Mouse (Mus musculus) heart, postnatal 0 days (tissue): ENCODE data around the gene Pear1. TPM values are rescaled to one million over a fixed set of nuclear protein-coding genes. Genes with fewer than 3 reads are reported as not detected.

Experiments
- ATAC-seq: fragments of 200-750 bp; cut with Nextera tagmentation; 2 replicates; pipeline ENCODE4 v1.8.0; 2017; ENCODE audit warnings: low read depth, moderate number of reproducible peaks, moderate library complexity; ENCODE audit not compliant: insufficient read depth
- DNase-seq: peaks from one replicate; pipeline ENCODE4 v3.0.0-alpha.2; 2016; ENCODE audit warnings: low spot score
- H3K27ac ChIP-seq: fragments of 300-500 bp; sonication (generic); 2 replicates; pipeline ENCODE4 v1.5.1; 2014; ENCODE audit warnings: low read depth, mild to moderate bottlenecking
- H3K27me3 ChIP-seq: fragments of 300-500 bp; sonication (generic); 2 replicates; pipeline ENCODE4 v1.6.1; 2014; ENCODE audit warnings: low read length, mixed read lengths; ENCODE audit not compliant: control insufficient read depth, insufficient read depth
- H3K36me3 ChIP-seq: fragments of 300-500 bp; sonication (generic); replicated peaks from 2 replicates; pipeline ENCODE4 v1.6.1; 2014; ENCODE audit warnings: low read length, mixed read lengths; ENCODE audit not compliant: control insufficient read depth, insufficient read depth
- H3K4me1 ChIP-seq: fragments of 300-500 bp; sonication (generic); 2 replicates; pipeline ENCODE4 v1.6.1; 2014; ENCODE audit warnings: antibody characterized with exemption; ENCODE audit not compliant: control insufficient read depth, insufficient read depth
- H3K4me2 ChIP-seq: fragments of 300-500 bp; sonication (generic); 2 replicates; pipeline ENCODE4 v1.6.1; 2014; ENCODE audit warnings: low read depth, mild to moderate bottlenecking, low read length, moderate library complexity
- H3K4me3 ChIP-seq: fragments of 300-500 bp; sonication (generic); 2 replicates; pipeline ENCODE4 v1.5.1; 2014; ENCODE audit warnings: low read depth, low read length
- H3K9ac ChIP-seq: fragments of 300-500 bp; sonication (generic); replicated peaks from 2 replicates; pipeline ENCODE4 v1.6.1; 2014; ENCODE audit warnings: low read depth, low read length, mixed read lengths
- H3K9me3 ChIP-seq: fragments of 300-500 bp; sonication (generic); replicated peaks from 2 replicates; pipeline ENCODE4 v1.6.1; 2016; ENCODE audit warnings: low read length; ENCODE audit not compliant: control insufficient read depth
- CTCF ChIP-seq: IDR thresholded peaks from 2 replicates; pipeline ENCODE4 v1.5.1; 2016; ENCODE audit warnings: antibody characterized with exemption, control low read depth, low read depth
- EP300 ChIP-seq: IDR thresholded peaks from 2 replicates; pipeline ENCODE4 v1.6.1; 2016; ENCODE audit warnings: antibody characterized with exemption, low read depth
- WGBS: fragments of 180-500 bp; shearing (Covaris S2); extraction: QIAGEN DNeasy Blood & Tissue Kit; methylation state at CpG from one replicate; pipeline ENCODE4 v1.1.7; 2014; 5-methylcytosine and 5-hydroxymethylcytosine counted together
- polyA plus RNA-seq: library from polyadenylated mRNA; unstranded; fragments of >200 nt; fragmentation: Nextera tagmentation; extraction: Ambion mirVana; gene quantifications from 2 replicates; pipeline ENCODE4 v1.2.1, GENCODE M21; 2015
- total RNA-seq: library from RNA; depleted of rRNA; stranded (reverse); fragments of >200 nt; gene quantifications from 2 replicates; pipeline ENCODE4 v1.2.3, GENCODE M21; 2014; ENCODE audit warnings: low replicate concordance; rRNA removed

The Pear1 gene
- total and polyA plus RNA-seq, 2 experiments from 2014 or later = 10.8 to 42.7 TPM

DNA sequence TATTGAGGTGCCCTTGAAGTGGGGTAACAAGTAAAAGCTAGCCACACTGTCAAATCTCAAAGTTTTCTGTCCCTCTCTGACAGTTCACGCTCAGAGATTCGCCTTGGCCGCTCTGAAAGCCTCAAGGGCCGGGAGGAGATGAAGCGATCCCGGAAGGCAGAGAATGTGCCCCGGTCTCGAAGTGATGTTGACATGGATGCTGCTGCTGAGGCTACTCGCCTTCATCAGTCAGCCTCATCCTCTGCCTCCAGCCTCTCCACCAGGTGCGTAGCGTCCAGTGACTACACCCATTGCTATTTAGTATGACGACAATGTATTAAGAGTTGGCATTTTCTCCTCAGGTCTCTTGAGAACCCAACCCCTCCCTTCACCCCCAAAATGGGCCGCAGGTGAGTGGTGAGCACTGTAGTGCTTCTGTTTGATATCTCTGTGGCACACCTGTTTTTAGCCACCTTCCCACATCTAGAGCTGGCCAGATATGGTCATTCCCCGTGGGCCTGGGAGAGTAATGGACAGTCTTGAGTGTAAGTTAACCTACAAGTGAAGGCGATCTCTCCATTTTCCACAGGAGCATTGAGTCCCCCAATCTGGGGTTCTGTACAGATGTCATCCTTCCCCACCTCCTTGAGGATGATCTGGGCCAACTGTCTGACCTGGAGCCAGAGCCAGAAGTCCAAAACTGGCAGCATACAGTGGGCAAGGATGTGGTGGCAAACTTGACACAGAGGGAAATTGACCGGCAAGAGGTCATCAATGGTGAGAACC, 98.5 kb downstream of the Pear1 start:
- Histone ChIP-seq H3K9me3 (no peaks in the 10 kb centered on the region), H3K27ac (no peak overlapping the region), H3K4me3 (no peak overlapping the region), H3K4me1 (no peaks in the 10 kb centered on the region), H3K9ac (no peak overlapping the region), H3K4me2 (no peak overlapping the region), H3K27me3 (no peaks in the 10 kb centered on the region), H3K36me3 (peaks cover 94% of the 10 kb centered on the region)
- 95% methylated on average over 16 of the region's 16 CpGs for WGBS
- TF ChIP-seq CTCF (no peak), EP300 (no peak)
- ATAC-seq = no peak
- DNase-seq = no peak

DNA sequence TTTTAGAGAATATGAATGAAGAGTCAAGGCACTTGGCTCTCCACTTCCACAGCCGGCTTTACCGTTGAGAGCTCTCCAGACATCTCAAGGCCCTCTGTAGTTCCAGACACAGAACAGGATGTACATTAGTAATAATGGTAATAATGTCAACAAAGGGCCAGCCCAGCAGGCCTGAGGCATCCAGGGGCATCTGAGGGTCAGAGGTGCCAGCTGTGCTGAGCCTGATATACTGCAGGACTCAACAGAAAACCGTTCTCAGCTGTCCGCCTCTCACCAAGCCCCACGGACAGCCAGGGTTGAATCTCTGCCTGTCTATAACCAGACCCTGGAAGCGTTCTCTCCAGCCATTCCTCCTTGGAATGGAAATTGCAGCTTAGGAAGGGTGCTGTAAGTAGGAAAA, 99.5 kb downstream of the Pear1 start:
- no peak for DNase-seq
- 70% methylated on average over 6 of the region's 6 CpGs for WGBS
- no peak overlapping the region for H3K9ac ChIP-seq
- H3K27ac ChIP-seq = no peak overlapping the region
- H3K4me3 ChIP-seq = no peak overlapping the region
- no peaks in the 10 kb centered on the region for H3K4me1 ChIP-seq
- peaks cover 87% of the 10 kb centered on the region for H3K36me3 ChIP-seq
- no peaks in the 10 kb centered on the region for H3K27me3 ChIP-seq
- no peaks in the 10 kb centered on the region for H3K9me3 ChIP-seq
- H3K4me2 ChIP-seq = no peak overlapping the region
- no peak for TF ChIP-seq CTCF
- no peak for TF ChIP-seq EP300
- no peak for ATAC-seq

GRCm38 (mm10) chr3:87718525-87718924, 105.6 kb downstream of the Pear1 start:
- TF ChIP-seq EP300 (no peak), CTCF (no peak)
- no peak for DNase-seq
- WGBS = 79% methylated on average over 2 of the region's 2 CpGs
- ATAC-seq = no peak
- Histone ChIP-seq H3K9me3 (no peaks in the 10 kb centered on the region), H3K9ac (no peak overlapping the region), H3K27ac (no peak overlapping the region), H3K4me3 (no peak overlapping the region), H3K4me1 (no peaks in the 10 kb centered on the region), H3K4me2 (no peak overlapping the region), H3K27me3 (no peaks in the 10 kb centered on the region), H3K36me3 (peaks cover 88% of the 10 kb centered on the region)

Other genes starting within 250 kb of the Pear1 start
- 18.6 and 29.9 TPM in 2 replicates for gene Arhgef11, start 206.7 kb downstream of the Pear1 start, total RNA-seq
- gene Arhgef11, start 206.7 kb downstream of the Pear1 start, polyA plus RNA-seq = 4.5 and 5.3 TPM in 2 replicates
- gene Lrrc71, start 75.7 kb downstream of the Pear1 start, total RNA-seq = 0.54 and 1.5 TPM in 2 replicates
- 0.12 and 0.38 TPM in 2 replicates for gene Lrrc71, start 75.7 kb downstream of the Pear1 start, polyA plus RNA-seq
- 0.11 and 0.62 TPM in 2 replicates for gene Ntrk1, start 29.1 kb downstream of the Pear1 start, total RNA-seq
- 0.15 and 0.16 TPM in 2 replicates for gene Ntrk1, start 29.1 kb downstream of the Pear1 start, polyA plus RNA-seq
- not detected in 2 replicates for gene Insrr, start 27.4 kb downstream of the Pear1 start, total RNA-seq
- not detected in 2 replicates for gene Insrr, start 27.4 kb downstream of the Pear1 start, polyA plus RNA-seq
- gene Sh2d2a, start 22.4 kb upstream of the Pear1 start, total RNA-seq = 1.7 TPM in 1 of 2 replicates, not detected in the other
- 0.08 and 0.10 TPM in 2 replicates for gene Sh2d2a, start 22.4 kb upstream of the Pear1 start, polyA plus RNA-seq
- gene Prcc, start 61.3 kb upstream of the Pear1 start, total RNA-seq = 55.6 and 68.6 TPM in 2 replicates
- gene Prcc, start 61.3 kb upstream of the Pear1 start, polyA plus RNA-seq = 10.0 and 12.1 TPM in 2 replicates
- 62.1 and 79.7 TPM in 2 replicates for gene Hdgf, start 82.0 kb upstream of the Pear1 start, total RNA-seq
- gene Hdgf, start 82.0 kb upstream of the Pear1 start, polyA plus RNA-seq = 81.0 and 83.8 TPM in 2 replicates
- gene Mrpl24, start 95.2 kb upstream of the Pear1 start, total RNA-seq = 53.9 and 57.1 TPM in 2 replicates
- 62.3 and 67.2 TPM in 2 replicates for gene Mrpl24, start 95.2 kb upstream of the Pear1 start, polyA plus RNA-seq
- gene Isg20l2, start 106.0 kb upstream of the Pear1 start, total RNA-seq = 8.2 and 24.0 TPM in 2 replicates
- 14.2 and 16.2 TPM in 2 replicates for gene Isg20l2, start 106.0 kb upstream of the Pear1 start, polyA plus RNA-seq
- gene Rrnad1, start 106.4 kb upstream of the Pear1 start, total RNA-seq = 14.5 and 56.8 TPM in 2 replicates
- 7.9 and 8.0 TPM in 2 replicates for gene Rrnad1, start 106.4 kb upstream of the Pear1 start, polyA plus RNA-seq
- gene Crabp2, start 124.4 kb upstream of the Pear1 start, total RNA-seq = 0.53 TPM in 1 of 2 replicates, not detected in the other
- 0.37 and 0.62 TPM in 2 replicates for gene Crabp2, start 124.4 kb upstream of the Pear1 start, polyA plus RNA-seq
- gene Nes, start 146.8 kb upstream of the Pear1 start, total RNA-seq = 17.2 and 35.7 TPM in 2 replicates
- gene Nes, start 146.8 kb upstream of the Pear1 start, polyA plus RNA-seq = 9.1 and 9.9 TPM in 2 replicates
- not detected in 2 replicates for gene Bcan, start 175.9 kb upstream of the Pear1 start, total RNA-seq
- gene Bcan, start 175.9 kb upstream of the Pear1 start, polyA plus RNA-seq = 0.04 TPM in 1 of 2 replicates, not detected in the other
- gene Hapln2, start 203.3 kb upstream of the Pear1 start, total RNA-seq = not detected in 2 replicates
- gene Hapln2, start 203.3 kb upstream of the Pear1 start, polyA plus RNA-seq = 0.10 and 0.15 TPM in 2 replicates
- gene Gpatch4, start 218.8 kb upstream of the Pear1 start, total RNA-seq = 1.2 and 3.4 TPM in 2 replicates
- gene Gpatch4, start 218.8 kb upstream of the Pear1 start, polyA plus RNA-seq = 10.9 and 11.6 TPM in 2 replicates
- 119 and 133 TPM in 2 replicates for gene Naxe, start 234.2 kb upstream of the Pear1 start, total RNA-seq
- 151 and 159 TPM in 2 replicates for gene Naxe, start 234.2 kb upstream of the Pear1 start, polyA plus RNA-seq